Mouse (Mus musculus) lung, embryonic 15.5 days (tissue): ENCODE measurements around the gene Rnft1. TPM values are rescaled to one million over a fixed set of nuclear protein-coding genes. Genes with fewer than 3 reads are reported as not detected.
"Not testable (repeated sequence)": the region's sequence is repeated elsewhere in the genome, so short reads cannot be mapped to it uniquely, and the experiment has no call there.

Experiments used
- ATAC-seq: fragments of 200-750 bp; cut with Nextera tagmentation; 2 replicates; pipeline ENCODE4 v1.8.0; 2017; ENCODE audit warnings: moderate number of reproducible peaks, borderline replicate concordance; ENCODE audit not compliant: low FRiP score, low TSS enrichment; ENCODE audit errors: extremely low read depth
- H3K27ac ChIP-seq: fragments of 300-500 bp; sonication (generic); 2 replicates; pipeline ENCODE4 v1.5.1; 2015; ENCODE audit warnings: moderate library complexity, mild to moderate bottlenecking, inconsistent platforms
- H3K27me3 ChIP-seq: fragments of 300-500 bp; sonication (generic); 2 replicates; pipeline ENCODE4 v1.6.1; 2015; ENCODE audit warnings: inconsistent platforms
- H3K36me3 ChIP-seq: fragments of 300-500 bp; sonication (generic); 2 replicates; pipeline ENCODE4 v1.6.1; 2015; ENCODE audit warnings: inconsistent platforms
- H3K4me1 ChIP-seq: fragments of 300-500 bp; sonication (generic); 2 replicates; pipeline ENCODE4 v1.6.1; 2015; ENCODE audit warnings: inconsistent platforms
- H3K4me2 ChIP-seq: fragments of 300-500 bp; sonication (generic); 2 replicates; pipeline ENCODE4 v1.6.1; 2015; ENCODE audit warnings: inconsistent platforms, mild to moderate bottlenecking, moderate library complexity
- H3K4me3 ChIP-seq: fragments of 300-500 bp; sonication (generic); 2 replicates; pipeline ENCODE4 v1.5.1; 2015; ENCODE audit warnings: mild to moderate bottlenecking, inconsistent platforms
- H3K9ac ChIP-seq: fragments of 300-500 bp; sonication (generic); 2 replicates; pipeline ENCODE4 v1.6.1; 2015; ENCODE audit warnings: inconsistent platforms
- H3K9me3 ChIP-seq: fragments of 300-500 bp; sonication (generic); 2 replicates; pipeline ENCODE4 v1.6.1; 2016; ENCODE audit warnings: inconsistent platforms
- WGBS: fragments of 180-500 bp; shearing (Covaris S2); methylation state at CpG from one replicate; pipeline ENCODE4 v1.1.7; 2015; 5-methylcytosine and 5-hydroxymethylcytosine counted together
- polyA plus RNA-seq: library from polyadenylated mRNA; unstranded; fragments of >200 nt; fragmentation: Nextera tagmentation; extraction: Ambion mirVana; gene quantifications from 2 replicates; pipeline ENCODE4 v1.2.1, GENCODE M21; 2015

The Rnft1 gene
- polyA plus RNA-seq, 1 experiment from 2014 or later, result 52.3 TPM

DNA sequence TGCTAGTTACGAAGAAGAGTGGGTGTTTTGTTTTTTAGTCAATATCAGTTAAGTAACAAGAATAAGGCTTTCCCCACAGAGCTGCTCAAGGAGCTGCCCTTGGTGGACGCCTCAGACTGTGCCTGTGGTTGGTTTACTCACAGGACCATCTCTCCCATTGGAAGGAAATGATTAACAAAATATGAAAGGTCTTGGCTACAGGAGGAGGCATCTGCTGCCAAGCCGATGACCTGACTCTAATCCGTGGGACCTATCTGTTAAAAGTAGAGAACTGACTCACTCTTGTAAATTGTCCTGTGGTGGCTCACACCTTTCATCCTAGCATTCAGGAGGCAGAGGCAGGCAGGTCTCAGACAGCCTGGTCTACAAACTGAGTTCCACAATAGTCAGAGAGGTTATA, 43.1 kb downstream of the Rnft1 start:
- Histone ChIP-seq H3K36me3 (peaks cover 67% of the 10 kb centered on the region), H3K4me3 (no peak overlapping the region), H3K4me2 (no peak overlapping the region), H3K9me3 (no peaks in the 10 kb centered on the region), H3K27ac (no peak overlapping the region), H3K9ac (no peak overlapping the region), H3K27me3 (no peaks in the 10 kb centered on the region), H3K4me1 (no peaks in the 10 kb centered on the region)
- 90% methylated on average over 4 of the region's 4 CpGs for WGBS
- ATAC-seq, result no peak

DNA sequence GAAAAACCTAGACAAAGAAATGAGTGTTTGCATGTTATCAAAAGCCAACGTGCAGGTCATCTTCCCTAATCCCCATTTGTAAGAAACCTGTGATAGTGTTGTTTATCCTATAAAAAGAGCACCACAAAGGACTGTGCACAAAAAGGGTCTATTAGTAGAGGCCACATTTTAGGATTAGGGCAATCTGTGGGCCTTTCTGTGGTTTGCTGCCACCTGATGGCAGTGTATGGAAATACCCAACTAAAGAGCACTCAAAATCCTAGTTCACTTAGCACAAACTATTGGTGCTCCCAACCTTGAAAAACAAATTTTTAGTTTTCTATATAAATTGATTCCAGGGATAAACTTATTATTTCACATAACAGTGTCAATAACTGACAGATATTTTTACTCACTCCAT, 48.4 kb downstream of the Rnft1 start:
- no peaks in the 10 kb centered on the region for H3K9me3 ChIP-seq
- H3K27ac ChIP-seq, result no peak overlapping the region
- H3K36me3 ChIP-seq, result peaks cover 45% of the 10 kb centered on the region
- H3K27me3 ChIP-seq, result no peaks in the 10 kb centered on the region
- H3K4me1 ChIP-seq, result no peaks in the 10 kb centered on the region
- no peak overlapping the region for H3K4me3 ChIP-seq
- H3K4me2 ChIP-seq, result no peak overlapping the region
- WGBS, result 57% methylated on average over 1 of the region's 1 CpGs
- no peak overlapping the region for H3K9ac ChIP-seq
- ATAC-seq, result no peak

DNA sequence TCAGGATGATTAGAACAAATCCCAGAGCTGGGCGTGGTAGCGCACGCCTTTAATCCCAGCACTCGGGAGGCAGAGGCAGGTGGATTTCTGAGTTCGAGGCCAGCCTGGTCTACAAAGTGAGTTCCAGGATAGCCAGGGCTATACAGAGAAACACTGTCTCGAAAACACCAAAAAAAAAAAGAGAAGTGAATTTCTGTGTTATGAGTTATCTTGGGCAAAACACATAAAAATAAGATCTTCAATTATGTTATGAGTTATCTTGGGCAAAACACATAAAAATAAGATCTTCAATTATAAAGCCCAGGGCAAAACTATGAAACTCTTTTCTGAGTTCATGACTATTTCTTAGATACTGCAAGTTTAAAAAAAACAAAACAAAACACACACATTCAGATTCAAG, 48.8 kb downstream of the Rnft1 start:
- not testable (repeated sequence) for H3K27me3 ChIP-seq, H3K4me1 ChIP-seq, H3K4me3 ChIP-seq, ATAC-seq, H3K4me2 ChIP-seq, H3K27ac ChIP-seq, H3K9me3 ChIP-seq, H3K9ac ChIP-seq
- 88% methylated on average over 6 of the region's 6 CpGs for WGBS
- peaks cover 42% of the 10 kb centered on the region for H3K36me3 ChIP-seq

DNA sequence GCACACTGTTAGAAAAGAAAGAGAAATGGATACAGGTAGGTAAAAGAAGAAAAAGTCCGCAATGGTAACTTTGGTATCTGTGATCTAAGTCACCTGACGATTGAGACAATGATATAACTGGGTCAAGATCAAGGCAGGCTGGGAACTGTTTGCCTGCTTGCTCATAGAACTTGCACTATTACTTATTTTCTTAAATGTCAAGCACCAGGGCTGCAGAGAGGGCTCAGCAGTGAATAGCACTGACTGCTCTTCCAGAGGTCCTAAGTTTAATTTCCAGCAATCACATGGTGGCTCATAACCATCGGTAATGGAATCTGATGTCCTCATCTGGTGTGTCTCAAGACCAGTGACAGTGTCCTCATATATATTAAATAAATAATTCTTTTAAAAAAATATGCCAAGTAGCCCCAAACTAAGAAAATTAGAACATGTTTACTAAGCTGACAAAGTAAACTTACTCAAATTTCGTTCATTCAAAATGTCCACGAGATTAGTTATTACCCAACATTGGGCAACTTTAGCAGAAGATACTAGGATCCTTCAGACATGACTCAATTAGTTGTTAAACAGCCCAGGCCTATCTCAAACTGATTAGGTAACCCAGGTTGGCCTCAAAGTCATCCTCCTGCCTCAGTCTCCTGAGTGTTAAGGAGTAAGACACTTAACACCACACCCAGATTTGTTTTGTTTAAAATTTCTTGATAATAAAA, 49.9 kb downstream of the Rnft1 start:
- 86% methylated on average over 5 of the region's 5 CpGs for WGBS

DNA sequence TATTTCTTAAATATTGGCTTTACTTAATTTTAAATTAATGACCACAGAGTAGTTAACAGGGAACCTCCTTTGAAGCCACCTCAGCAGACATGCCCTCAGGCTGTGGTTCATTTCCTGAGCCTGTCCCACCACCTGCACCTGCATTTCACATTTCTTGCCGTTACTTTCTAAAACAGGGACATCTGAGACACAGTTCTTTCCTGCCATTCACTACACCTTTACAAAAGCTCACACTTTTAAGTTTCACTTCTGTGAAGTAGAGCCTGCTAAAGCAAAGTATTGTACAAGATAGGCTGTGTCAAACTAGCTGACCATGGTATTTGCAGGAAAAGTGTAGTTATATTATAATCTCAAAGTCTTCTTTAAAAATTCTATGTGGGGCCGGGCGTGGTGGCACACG, 54.3 kb downstream of the Rnft1 start:
- Histone ChIP-seq H3K4me1 (peaks cover 11% of the 10 kb centered on the region; the same call in 1 of the 2 replicates), H3K9ac (no peak overlapping the region), H3K4me2 (no peak overlapping the region), H3K36me3 (peaks cover 10% of the 10 kb centered on the region), H3K4me3 (no peak overlapping the region), H3K9me3 (no peaks in the 10 kb centered on the region), H3K27me3 (no peaks in the 10 kb centered on the region), H3K27ac (no peak overlapping the region)
- WGBS, result 93% methylated on average over 4 of the region's 4 CpGs
- no peak for ATAC-seq

More for the DNA sequence above, 49.9 kb downstream of the Rnft1 start:
- H3K9me3 ChIP-seq, result no peaks in the 10 kb centered on the region
- no peak overlapping the region for H3K9ac ChIP-seq
- no peak for ATAC-seq
- peaks cover 33% of the 10 kb centered on the region for H3K36me3 ChIP-seq
- H3K4me3 ChIP-seq, result no peak overlapping the region
- H3K4me1 ChIP-seq, result no peaks in the 10 kb centered on the region
- H3K27ac ChIP-seq, result no peak overlapping the region
- no peak overlapping the region for H3K4me2 ChIP-seq
- no peaks in the 10 kb centered on the region for H3K27me3 ChIP-seq

DNA sequence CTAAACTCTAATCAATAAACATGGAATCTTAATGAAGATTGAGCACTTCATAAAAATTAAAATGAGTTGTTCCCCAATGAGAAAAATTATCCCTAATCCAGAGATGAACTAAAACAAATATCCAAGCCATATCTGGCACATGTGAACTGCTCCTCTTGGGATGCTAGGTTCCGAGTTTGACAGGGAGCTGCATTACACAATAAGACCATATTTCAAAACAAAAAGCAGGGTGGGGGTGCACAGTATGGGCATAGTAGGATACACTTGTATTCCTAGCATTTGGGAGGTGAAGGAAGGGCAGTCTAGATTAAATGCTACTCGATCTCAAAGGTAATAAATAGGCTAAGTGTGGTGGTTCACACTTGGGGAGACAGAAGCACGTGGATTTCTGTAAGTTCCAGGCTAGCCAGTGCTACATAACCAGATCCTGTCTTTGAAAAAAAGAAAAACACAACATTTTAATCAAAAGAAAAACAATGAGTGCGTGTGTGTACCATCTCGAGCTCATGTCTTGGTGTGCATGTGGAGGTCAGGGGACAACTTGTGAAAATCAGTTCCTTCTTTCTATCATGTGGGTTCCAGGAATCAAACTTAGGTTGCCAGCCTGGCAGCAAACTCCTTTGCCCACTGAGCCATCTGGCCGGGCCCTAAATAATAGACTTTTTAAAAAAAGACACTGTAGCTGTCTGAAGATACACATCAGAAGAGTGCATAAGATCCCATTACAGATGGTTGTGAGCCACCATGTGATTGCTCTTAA, 55.4 kb downstream of the Rnft1 start:
- ATAC-seq, result no peak
- 85% methylated on average over 6 of the region's 6 CpGs for WGBS
- Histone ChIP-seq H3K9me3 (no peaks in the 10 kb centered on the region), H3K9ac (no peak overlapping the region), H3K4me3 (no peak overlapping the region), H3K27me3 (no peaks in the 10 kb centered on the region), H3K27ac (no peak overlapping the region), H3K36me3 (0 out of 2 replicates have a peak, but pooled peaks cover under 1% of the 10 kb centered on the region), H3K4me2 (no peak overlapping the region), H3K4me1 (peaks cover 12% of the 10 kb centered on the region; the same call in 1 of the 2 replicates)

DNA sequence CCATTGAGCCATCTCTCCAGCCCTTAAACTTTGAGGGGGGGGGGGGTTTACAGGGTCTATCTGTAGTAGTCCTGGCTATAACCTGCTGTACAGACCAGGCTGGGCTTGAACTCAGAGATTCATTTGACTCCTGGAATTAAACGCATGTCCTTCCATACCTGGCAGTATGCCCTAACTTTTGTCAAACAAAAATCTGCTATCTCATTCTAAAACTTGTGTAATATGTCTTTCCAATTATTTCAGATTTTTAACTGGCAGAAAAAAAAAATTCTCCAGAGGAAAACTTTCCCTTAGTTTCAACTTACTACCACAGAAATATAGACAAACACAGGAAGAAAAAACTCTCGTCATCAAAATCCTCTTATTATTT, 56.0 kb downstream of the Rnft1 start:
- WGBS, result 87% methylated on average over 2 of the region's 2 CpGs
- no peaks in the 10 kb centered on the region for H3K36me3 ChIP-seq
- H3K4me2 ChIP-seq, result no peak overlapping the region
- no peak overlapping the region for H3K9ac ChIP-seq
- H3K4me3 ChIP-seq, result no peak overlapping the region
- no peaks in the 10 kb centered on the region for H3K27me3 ChIP-seq
- H3K27ac ChIP-seq, result no peak overlapping the region
- no peak for ATAC-seq
- H3K4me1 ChIP-seq, result peaks cover 12% of the 10 kb centered on the region; the same call in 1 of the 2 replicates
- H3K9me3 ChIP-seq, result no peaks in the 10 kb centered on the region

DNA sequence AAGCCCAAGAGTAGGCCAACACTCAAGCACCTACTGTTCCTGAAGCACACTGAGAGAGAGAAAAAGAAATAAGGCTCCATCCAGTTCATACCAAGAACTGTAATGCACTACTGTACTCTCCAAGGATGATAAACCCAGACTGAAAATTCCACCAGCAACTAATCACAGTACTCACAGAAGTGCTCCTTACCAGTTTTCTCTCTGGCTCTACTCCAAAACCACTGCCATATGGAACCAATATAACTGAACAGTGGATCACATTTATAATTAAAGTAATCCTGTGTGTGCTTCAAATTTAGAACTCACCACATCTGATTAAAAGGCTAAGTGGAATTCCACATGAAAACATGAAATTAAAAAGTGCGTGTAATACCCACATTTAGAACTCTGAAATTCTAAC, 58.4 kb downstream of the Rnft1 start:
- Histone ChIP-seq H3K9ac (no peak overlapping the region), H3K4me1 (peaks cover 21% of the 10 kb centered on the region), H3K27ac (no peak overlapping the region), H3K27me3 (no peaks in the 10 kb centered on the region), H3K36me3 (no peaks in the 10 kb centered on the region), H3K4me3 (peak overlapping the region; percentile 9; the same call in 1 of the 2 replicates), H3K4me2 (peak overlapping the region; percentile 76), H3K9me3 (no peaks in the 10 kb centered on the region)
- no peak for ATAC-seq
- WGBS, result 86% methylated on average over 1 of the region's 1 CpGs

DNA sequence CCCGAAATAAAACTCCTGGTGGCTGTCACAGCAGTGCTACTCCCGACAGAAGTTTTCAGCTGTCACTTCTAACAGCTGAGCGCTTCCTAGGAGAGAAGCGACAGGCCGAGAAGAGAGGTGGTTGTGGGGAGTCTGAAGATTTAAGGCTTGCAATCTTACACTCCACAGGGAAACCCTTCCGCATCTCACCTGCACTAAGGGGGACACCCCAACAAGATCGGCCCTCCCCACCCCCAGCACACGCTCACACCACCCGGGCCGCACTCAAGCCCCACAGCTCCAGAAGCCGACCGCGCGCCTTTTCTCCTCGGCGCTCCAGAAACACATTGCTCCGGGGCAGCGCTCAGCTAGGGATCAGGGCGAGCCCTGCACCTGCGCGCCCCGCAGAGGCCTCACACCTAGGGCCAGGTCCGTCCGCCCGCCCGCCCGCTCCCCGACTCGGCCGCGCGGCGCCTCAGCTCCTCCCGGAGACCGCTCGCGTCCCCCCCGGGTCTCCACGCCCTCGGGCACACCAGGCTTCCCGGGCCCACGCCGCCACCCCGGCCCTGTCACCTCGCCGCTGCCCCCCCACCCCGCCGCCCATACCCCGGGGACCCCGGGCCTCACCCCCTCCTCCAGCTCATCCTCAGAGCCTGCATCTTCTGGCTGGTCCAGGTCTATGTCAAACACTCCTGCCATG, 59.6 kb downstream of the Rnft1 start:
- ATAC-seq, result peak; percentile 60
- peak overlapping the region; percentile 87 for H3K9ac ChIP-seq

DNA sequence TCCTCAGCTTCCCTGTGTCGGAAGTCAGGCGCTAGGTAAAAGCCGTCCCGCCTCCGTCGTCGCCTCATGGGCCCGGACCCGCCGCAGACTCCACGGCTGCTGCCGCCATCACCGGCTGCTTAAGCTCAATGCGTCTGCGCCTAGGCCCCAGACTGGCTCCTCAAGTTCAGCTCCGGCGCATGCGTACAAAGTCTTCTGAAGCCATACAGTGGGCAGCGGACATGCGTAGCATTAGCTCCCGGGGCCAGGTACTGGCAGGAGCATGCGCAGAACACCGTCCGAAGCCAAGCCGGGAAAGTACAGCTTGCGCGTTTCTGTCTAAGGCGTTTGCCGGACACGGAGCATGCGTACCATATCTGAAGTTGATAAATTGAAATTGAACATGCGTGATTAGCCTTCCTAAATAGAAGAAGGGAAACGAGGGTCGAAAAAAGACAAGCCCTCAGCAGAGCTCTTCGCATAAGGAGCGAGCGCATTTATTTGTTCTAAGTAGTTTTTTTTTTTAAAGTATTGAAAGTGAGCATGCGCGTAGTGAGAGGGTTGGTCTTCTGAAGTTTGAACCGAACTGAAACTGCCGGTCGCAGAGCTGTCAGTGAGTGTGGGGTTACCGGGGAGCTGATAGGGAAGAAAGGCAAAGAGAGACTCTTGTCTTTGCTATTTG, 60.3 kb downstream of the Rnft1 start, which contains the start of the genes Rps6kb1 and Tubd1:
Gene Rps6kb1, minus strand, starts transcription at position 167 of the 661 bp plus-strand sequence.
Gene Tubd1, plus strand, starts transcription at position 353 of the 661 bp plus-strand sequence.
- Histone ChIP-seq H3K4me2 (peak within 1 kb of the TSS; percentile 76), H3K27me3 (no peaks in the 10 kb centered on the region), H3K9me3 (no peaks in the 10 kb centered on the region), H3K36me3 (peaks cover 7% of the 10 kb centered on the region; the same call in 1 of the 2 replicates), H3K9ac (peak within 1 kb of the TSS; percentile 87), H3K4me1 (peaks cover 21% of the 10 kb centered on the region), H3K27ac (peak within 1 kb of the TSS; percentile 84), H3K4me3 (peak within 1 kb of the TSS; percentile 77)
- peak; percentile 98 for ATAC-seq
- WGBS, result under 1% methylated on average over 43 of the region's 43 CpGs

More for the DNA sequence above, 59.6 kb downstream of the Rnft1 start:
- Histone ChIP-seq H3K4me3 (peak overlapping the region; percentile 77), H3K4me1 (peaks cover 21% of the 10 kb centered on the region), H3K27me3 (no peaks in the 10 kb centered on the region), H3K4me2 (peak overlapping the region; percentile 76), H3K36me3 (peaks cover 3% of the 10 kb centered on the region; the same call in 1 of the 2 replicates), H3K27ac (peak overlapping the region; percentile 84), H3K9me3 (no peaks in the 10 kb centered on the region)
- WGBS, result under 1% methylated on average over 30 of the region's 50 CpGs

DNA sequence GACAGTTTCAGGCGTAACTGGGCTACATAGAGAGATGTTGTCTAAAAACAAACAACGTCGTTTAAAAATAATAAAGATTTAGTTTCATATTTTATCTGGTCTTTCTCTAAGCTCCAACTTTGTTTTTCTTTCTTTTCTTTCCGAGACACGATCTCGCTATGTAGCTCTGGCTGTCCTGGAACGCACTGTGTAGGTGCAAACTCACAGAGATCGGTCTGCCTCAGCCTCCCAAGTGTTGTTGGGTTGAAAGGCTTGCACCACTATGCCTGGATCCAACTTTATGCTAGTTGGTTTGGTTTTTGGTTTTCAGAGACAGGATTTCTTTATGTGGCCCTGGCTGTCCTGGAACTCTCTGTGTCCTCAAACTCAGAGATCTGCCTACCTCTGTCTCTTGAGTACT, 61.1 kb downstream of the Rnft1 start:
- Histone ChIP-seq H3K4me3 (peak overlapping the region; percentile 77), H3K9me3 (no peaks in the 10 kb centered on the region), H3K27me3 (no peaks in the 10 kb centered on the region), H3K9ac (peak overlapping the region; percentile 54), H3K27ac (peak overlapping the region; percentile 84), H3K4me1 (peaks cover 21% of the 10 kb centered on the region), H3K36me3 (peaks cover 7% of the 10 kb centered on the region; the same call in 1 of the 2 replicates), H3K4me2 (peak overlapping the region; percentile 57)
- no peak for ATAC-seq
- WGBS, result 76% methylated on average over 8 of the region's 8 CpGs
